ENCODE assay signal across 9 mouse cellular contexts in genomic region chr3:103129367-103130159, GRCm38 (mm10). TPM values are rescaled to one million over a fixed set of nuclear protein-coding genes. Genes with fewer than 3 reads are reported as not detected.
A peak's percentile ranks its signal among the peaks of the same experiment; 100 is the strongest.
DNase-seq lines count a peak whose midpoint lies in the region; ATAC-seq and TF ChIP-seq lines count a peak whose summit lies in the region.
"Had no signal": no experiment of that assay in that cellular context is flagged by ENCODE, and none has a peak within 500 bp of the region (broad histone marks: within the 10 kb centered on the region; RNA-seq: fewer than 3 reads in every experiment).

No protein-coding gene starts in this region.

- no peak for TF ChIP-seq POLR2A in kidney, adult 2 months (IDR thresholded peaks at IDR 0.05; ENCODE audit: low read depth, low read length)
- TF ChIP-seq POLR2A in bone marrow, adult 2 months (IDR thresholded peaks at IDR 0.05; ENCODE audit: borderline replicate concordance, control insufficient read depth, low read depth, low read length): no peak

- peak; percentile 87 for ATAC-seq in erythroblast, adult 5-6 weeks (replicated peaks; ENCODE audit: low FRiP score, poor library complexity, severe bottlenecking)

- peak overlapping the region; percentile 88; the same call in 1 of the 2 replicates for H3K27ac ChIP-seq in kidney, adult 2 months (ENCODE audit: insufficient read depth, low read depth, low read length)
- peak overlapping the region; percentile 76 for H3K27ac ChIP-seq in bone marrow, adult 2 months (ENCODE audit: control insufficient read depth, insufficient read depth, low read depth, low read length, poor library complexity)
- H3K27ac ChIP-seq in macrophage: peak overlapping the region; percentile 73

- H3K79me2 ChIP-seq in macrophage (ENCODE audit: inconsistent target): peaks cover 7% of the 10 kb centered on the region; the same call in 1 of the 2 replicates

- TF ChIP-seq CTCF in kidney, adult 2 months (conservative IDR thresholded peaks at IDR 0.05; ENCODE audit: insufficient read depth, insufficient read length, low read depth, low read length): no peak
- no peak for TF ChIP-seq CTCF in bone marrow, adult 2 months (IDR thresholded peaks at IDR 0.05; ENCODE audit: control insufficient read depth, insufficient read depth, low read length)

- DNase-seq in kidney, adult 2 months: no peak
- DNase-seq in kidney, adult 11 months: no peak
- no peak for DNase-seq in retina, embryonic 14.5 days (ENCODE audit: low spot score)
- no peak for DNase-seq in cerebellum, adult 8-10 months
- no peak for DNase-seq in cerebellum, postnatal 14 days
- DNase-seq: thymus, adult 18-20 months had no signal

- no peaks in the 10 kb centered on the region for H3K4me1 ChIP-seq in kidney, adult 2 months (ENCODE audit: control insufficient read depth, insufficient read depth, low read length)
- H3K4me1 ChIP-seq in bone marrow, adult 2 months (ENCODE audit: control insufficient read depth, insufficient read depth, low read length): no peaks in the 10 kb centered on the region; the same call in 1 of the 2 replicates

- WGBS in kidney, adult 2 months: 71% methylated on average over 8 of the region's 8 CpGs
- 37% methylated on average over 8 of the region's 8 CpGs for WGBS in bone marrow, adult 2 months
- WGBS in macrophage (ENCODE audit: missing documents): 48% methylated on average over 8 of the region's 8 CpGs

- H3K4me3 ChIP-seq in kidney, adult 2 months (ENCODE audit: insufficient read depth, low read depth, low read length): peak overlapping the region; percentile 26; the same call in 1 of the 2 replicates
- no peak overlapping the region for H3K4me3 ChIP-seq in bone marrow, adult 2 months (replicated peaks; ENCODE audit: control insufficient read depth, low read depth, low read length)
- H3K4me3 ChIP-seq in macrophage (ENCODE audit: inconsistent target): no peak overlapping the region

- no peaks in the 10 kb centered on the region; the same call in 1 of the 2 replicates for H3K36me3 ChIP-seq in kidney, adult 2 months (ENCODE audit: control insufficient read depth, insufficient read depth, low read length)
- no peaks in the 10 kb centered on the region for H3K36me3 ChIP-seq in macrophage (ENCODE audit: inconsistent target)

- no peaks in the 10 kb centered on the region for H3K27me3 ChIP-seq in kidney, adult 2 months (replicated peaks; ENCODE audit: control insufficient read depth, insufficient read depth, low read length)

RNA-seq across cellular contexts. Expression of gene Dennd2c, which starts 27.2 kb away (rescaled TPM):
- polyA plus RNA-seq in kidney, adult 2 months (2012; rRNA removed): 0.62 and 0.67 TPM in 2 replicates
- polyA plus RNA-seq in bone marrow, adult 2 months (2011; ENCODE audit: insufficient read depth, insufficient read length, low replicate concordance, missing spikeins): 10.2 and 12.8 TPM in 2 replicates
- total RNA-seq in erythroblast, adult 5-6 weeks (2015; ENCODE audit: low replicate concordance): 141 and 144 TPM in 2 replicates
- total RNA-seq in erythroblast, adult 5-6 weeks (2017; ENCODE audit: low replicate concordance): 178 and 191 TPM in 2 replicates
- total RNA-seq in macrophage (2018; cell fraction: chromatin; rRNA removed): 1 to 10 TPM in 24 of 26 experiments, under 1 TPM in 2; 0.77 to 9.9 (median 3.4) TPM
- 1 to 10 TPM in 13 of 26 experiments, under 1 TPM in 13; 0.46 to 2.3 (median 1.0) TPM for total RNA-seq in macrophage (2018; cell fraction: cytosol; rRNA removed)
- total RNA-seq in macrophage (2018; cell fraction: nucleus; rRNA removed): 10 to 100 TPM in 1 of 26 experiments, 1 to 10 TPM in 20, under 1 TPM in 5; 0.42 to 16.2 (median 2.3) TPM
- 0.87 to 5.7 TPM (median 1.7 TPM) in 3 replicates for polyA plus RNA-seq in macrophage (2018)

RNA-seq across cellular contexts. Expression of gene Bcas2, which starts 41.9 kb away (rescaled TPM):
- polyA plus RNA-seq in kidney, adult 2 months (2012; rRNA removed): 24.0 and 27.7 TPM in 2 replicates
- 51.7 and 63.7 TPM in 2 replicates for polyA plus RNA-seq in bone marrow, adult 2 months (2011; ENCODE audit: insufficient read depth, insufficient read length, low replicate concordance, missing spikeins)
- 26.7 and 42.8 TPM in 2 replicates for total RNA-seq in erythroblast, adult 5-6 weeks (2015; ENCODE audit: low replicate concordance)
- total RNA-seq in erythroblast, adult 5-6 weeks (2017; ENCODE audit: low replicate concordance): 49.1 and 54.4 TPM in 2 replicates
- 10 to 100 TPM; 12.3 to 63.5 (median 26.3) TPM for total RNA-seq in macrophage (2018; cell fraction: chromatin; rRNA removed)
- 10 to 100 TPM; 27.8 to 71.7 (median 42.0) TPM for total RNA-seq in macrophage (2018; cell fraction: cytosol; rRNA removed)
- total RNA-seq in macrophage (2018; cell fraction: nucleus; rRNA removed): 10 to 100 TPM; 14.1 to 58.1 (median 22.3) TPM
- 53.1 to 78.6 TPM (median 54.7 TPM) in 3 replicates for polyA plus RNA-seq in macrophage (2018)

RNA-seq across cellular contexts. Expression of gene Ampd1, which starts 55.7 kb away (rescaled TPM):
- polyA plus RNA-seq in kidney, adult 2 months (2012; rRNA removed): 0.04 and 5.1 TPM in 2 replicates
- 2.1 TPM in 1 of 2 replicates, not detected in the other for polyA plus RNA-seq in bone marrow, adult 2 months (2011; ENCODE audit: insufficient read depth, insufficient read length, low replicate concordance, missing spikeins)
- not detected in 2 replicates for total RNA-seq in erythroblast, adult 5-6 weeks (2015; ENCODE audit: low replicate concordance)
- 0.26 TPM in 1 of 2 replicates, not detected in the other for total RNA-seq in erythroblast, adult 5-6 weeks (2017; ENCODE audit: low replicate concordance)
- total RNA-seq in macrophage (2018; cell fraction: chromatin; rRNA removed): not detected
- total RNA-seq in macrophage (2018; cell fraction: cytosol; rRNA removed): not detected
- total RNA-seq in macrophage (2018; cell fraction: nucleus; rRNA removed): 1 to 10 TPM in 2 of 26 experiments, under 1 TPM in 3, not detected in 21; 0.40 to 2.9 (median 1.00) TPM
- polyA plus RNA-seq in macrophage (2018): not detected in 3 replicates
